Comparison of ENCODE assay signal across 8 mouse cellular contexts in the genomic region with DNA sequence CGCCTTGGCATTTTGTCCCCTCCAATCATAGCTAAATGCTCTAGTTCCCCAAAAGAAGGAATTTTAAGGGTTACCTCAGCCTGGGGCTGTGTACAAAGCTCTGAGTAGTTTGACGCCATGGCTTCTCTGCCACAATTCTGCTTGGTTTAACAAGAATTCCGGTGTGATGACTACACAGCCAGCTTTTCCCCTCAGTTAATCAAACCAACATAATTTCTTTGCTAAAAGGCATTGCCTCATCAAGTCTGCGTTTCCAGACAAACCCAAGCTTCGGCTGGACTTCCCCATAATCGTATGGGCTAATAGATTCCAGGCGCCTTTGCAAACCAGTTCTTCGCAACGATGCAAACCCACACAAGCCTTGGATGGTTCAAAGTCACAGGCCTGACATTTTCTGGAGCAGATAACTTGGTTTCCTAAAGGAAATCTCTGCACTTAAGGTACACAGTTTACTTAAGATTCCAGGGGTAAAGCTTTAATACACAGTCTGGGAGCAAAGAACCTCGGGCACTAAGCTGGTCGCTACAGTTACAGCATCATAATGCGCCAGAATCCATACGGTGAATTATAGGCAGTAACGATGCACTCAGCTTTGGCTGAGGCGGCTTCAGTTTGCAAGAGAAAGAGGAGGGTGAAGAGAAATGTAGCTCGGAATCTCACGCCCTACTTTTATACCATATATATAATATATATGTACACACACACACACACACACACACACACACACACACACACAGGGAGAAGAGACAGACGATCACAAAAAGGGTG. TPM values are rescaled to one million over a fixed set of nuclear protein-coding genes. Genes with fewer than 3 reads are reported as not detected.
A peak's percentile ranks its signal among the peaks of the same experiment; 100 is the strongest.
DNase-seq lines count a peak whose midpoint lies in the region; ATAC-seq and TF ChIP-seq lines count a peak whose summit lies in the region.

No protein-coding gene starts in this region.

- peak; percentile 64 for ATAC-seq in limb, embryonic 14.5 days (ENCODE audit: low FRiP score, low read depth)
- no peak for ATAC-seq in megakaryocyte-erythroid progenitor cell, adult 5-6 weeks (replicated peaks; ENCODE audit: low FRiP score, low TSS enrichment, poor library complexity, severe bottlenecking)

- no peak for TF ChIP-seq POLR2A in embryonic fibroblast, embryonic 13.5 days (IDR thresholded peaks at IDR 0.05; ENCODE audit: low read depth, low read length)
- 0 out of 2 replicates have a peak, but pooled peaks have one; percentile 24 for TF ChIP-seq POLR2A in limb, embryonic 14.5 days (IDR thresholded peaks at IDR 0.05; ENCODE audit: borderline replicate concordance, extremely low read depth, insufficient read depth, insufficient read length)
- TF ChIP-seq POLR2A in kidney, adult 2 months (IDR thresholded peaks at IDR 0.05; ENCODE audit: low read depth, low read length): no peak

- peak overlapping the region; percentile 73 for H3K4me3 ChIP-seq in heart, embryonic 10.5 days
- H3K4me3 ChIP-seq in C2C12 (ENCODE audit: insufficient read depth, poor library complexity, severe bottlenecking): peak overlapping the region; percentile 41
- peak overlapping the region; percentile 62 for H3K4me3 ChIP-seq in embryonic fibroblast, embryonic 13.5 days (ENCODE audit: insufficient read depth, low read length)
- H3K4me3 ChIP-seq in limb, embryonic 14.5 days (replicated peaks; ENCODE audit: low read length): peak overlapping the region; percentile 66
- no peak overlapping the region for H3K4me3 ChIP-seq in kidney, adult 2 months (ENCODE audit: insufficient read depth, low read depth, low read length)

- no peak for TF ChIP-seq CTCF in C2C12 (IDR thresholded peaks at IDR 0.05; ENCODE audit: control insufficient read depth, insufficient read depth, insufficient read length)
- no peak for TF ChIP-seq CTCF in embryonic fibroblast, embryonic 13.5 days (IDR thresholded peaks at IDR 0.05; ENCODE audit: borderline replicate concordance, insufficient read depth, low read length)
- no peak for TF ChIP-seq CTCF in kidney, adult 2 months (conservative IDR thresholded peaks at IDR 0.05; ENCODE audit: insufficient read depth, insufficient read length, low read depth, low read length)

- H3K4me2 ChIP-seq in limb, embryonic 14.5 days (replicated peaks; ENCODE audit: low read depth, low read length, severe bottlenecking): peak overlapping the region; percentile 91

- peaks cover 44% of the 10 kb centered on the region for H3K79me2 ChIP-seq in C2C12 (ENCODE audit: control insufficient read depth, insufficient read depth)

- WGBS in heart, embryonic 10.5 days: 68% methylated on average over 18 of the region's 18 CpGs
- whole genome bisulfite sequencing in limb, embryonic 14.5 days: 22% methylated on average over 18 of the region's 18 CpGs
- WGBS in kidney, adult 2 months: 81% methylated on average over 18 of the region's 18 CpGs

- intact Hi-C loops in heart, postnatal 10 days (cut with DNase I): no loop called here

- no peaks in the 10 kb centered on the region for H3K36me3 ChIP-seq in heart, embryonic 10.5 days
- H3K36me3 ChIP-seq in C2C12 (ENCODE audit: control insufficient read depth, insufficient read depth): no peaks in the 10 kb centered on the region
- H3K36me3 ChIP-seq in limb, embryonic 14.5 days (ENCODE audit: control insufficient read depth, insufficient read depth, low read length): no peaks in the 10 kb centered on the region
- no peaks in the 10 kb centered on the region for H3K36me3 ChIP-seq in kidney, adult 2 months (ENCODE audit: control insufficient read depth, insufficient read depth, low read length)

- peak overlapping the region; percentile 32 for H3ac ChIP-seq in C2C12 (ENCODE audit: control insufficient read depth, insufficient read length, low read depth)

- H3K27ac ChIP-seq in heart, embryonic 10.5 days: peak overlapping the region; percentile 93
- peak overlapping the region; percentile 93 for H3K27ac ChIP-seq in embryonic fibroblast, embryonic 13.5 days (ENCODE audit: insufficient read depth, low read length)
- peak overlapping the region; percentile 91 for H3K27ac ChIP-seq in limb, embryonic 14.5 days (replicated peaks; ENCODE audit: low read depth, low read length)
- no peak overlapping the region for H3K27ac ChIP-seq in kidney, adult 2 months (ENCODE audit: insufficient read depth, low read depth, low read length)

- DNase-seq in heart, embryonic 10.5 days (ENCODE audit: low spot score): no peak
- DNase-seq in heart, postnatal 10 days: no peak
- peak; percentile 75 for DNase-seq in limb, embryonic 14.5 days (ENCODE audit: low spot score)
- DNase-seq in kidney, adult 2 months: no peak
- no peak for DNase-seq in gastrocnemius, postnatal 25 days

- H3K9ac ChIP-seq in limb, embryonic 14.5 days (ENCODE audit: low read depth, low read length, severe bottlenecking): peak overlapping the region; percentile 81

- H3K79me3 ChIP-seq in C2C12 (ENCODE audit: low read depth): peaks cover 2% of the 10 kb centered on the region

- no peaks in the 10 kb centered on the region for H3K9me3 ChIP-seq in heart, embryonic 10.5 days
- no peaks in the 10 kb centered on the region for H3K9me3 ChIP-seq in limb, embryonic 14.5 days (ENCODE audit: control insufficient read depth, low read length)

- peaks cover 3% of the 10 kb centered on the region; the same call in 1 of the 2 replicates for H3K27me3 ChIP-seq in heart, embryonic 10.5 days (ENCODE audit: insufficient read depth, poor library complexity, severe bottlenecking)
- no peaks in the 10 kb centered on the region for H3K27me3 ChIP-seq in C2C12 (ENCODE audit: control insufficient read depth, insufficient read depth, insufficient read length)
- H3K27me3 ChIP-seq in limb, embryonic 14.5 days (ENCODE audit: control insufficient read depth, insufficient read depth, low read length): no peaks in the 10 kb centered on the region
- no peaks in the 10 kb centered on the region for H3K27me3 ChIP-seq in kidney, adult 2 months (replicated peaks; ENCODE audit: control insufficient read depth, insufficient read depth, low read length)

- peaks cover 38% of the 10 kb centered on the region for H3K4me1 ChIP-seq in heart, embryonic 10.5 days
- no peaks in the 10 kb centered on the region; the same call in 1 of the 2 replicates for H3K4me1 ChIP-seq in embryonic fibroblast, embryonic 13.5 days (ENCODE audit: control insufficient read depth, insufficient read depth, low read length)
- peaks cover 27% of the 10 kb centered on the region for H3K4me1 ChIP-seq in limb, embryonic 14.5 days (ENCODE audit: control insufficient read depth, insufficient read depth, low read length)
- no peaks in the 10 kb centered on the region for H3K4me1 ChIP-seq in kidney, adult 2 months (ENCODE audit: control insufficient read depth, insufficient read depth, low read length)

TF ChIP-seq in C2C12, 6 proteins besides CTCF, POLR2A, EP300 and RAD21:
- TF ChIP-seq CEBPB (IDR thresholded peaks at IDR 0.05; ENCODE audit: low read depth) (peak; percentile 59), MAX (IDR thresholded peaks at IDR 0.05) (no peak)
TF ChIP-seq in C2C12: peak in this region for 1.

RNA-seq across cellular contexts. Expression of a gene that starts 1.2 kb away (rescaled TPM):
- polyA plus RNA-seq in heart, embryonic 10.5 days (2016; fragmentation: Nextera tagmentation; extraction: Ambion mirVana): 25.3 and 27.0 TPM in 2 replicates
- total RNA-seq in heart, postnatal 10 days (2021): 1 to 10 TPM in 1 of 2 experiments, under 1 TPM in 1; 0.37 to 1.8 TPM
- polyA plus RNA-seq in C2C12 (2012; fragmentation: generic; extraction: Trizol): 32.8 TPM
- 2.7 and 3.5 TPM in 2 replicates for polyA plus RNA-seq in embryonic fibroblast, embryonic 13.5 days (2011; ENCODE audit: insufficient read length, low read depth, missing spikeins)
- 12.7 and 14.7 TPM in 2 replicates for polyA plus RNA-seq in limb, embryonic 14.5 days (2012; rRNA removed)
- polyA plus RNA-seq in limb, embryonic 14.5 days (2014; fragmentation: Nextera tagmentation; extraction: Ambion mirVana): 14.3 and 14.4 TPM in 2 replicates
- 2.6 TPM in 1 of 2 replicates, not detected in the other for total RNA-seq in megakaryocyte-erythroid progenitor cell, adult 5-6 weeks (2014; fragmentation: Nextera tagmentation)
- not detected in 2 replicates for total RNA-seq in megakaryocyte-erythroid progenitor cell, adult 5-6 weeks (2017)
- polyA plus RNA-seq in kidney, adult 2 months (2012; rRNA removed): 1.0 and 2.0 TPM in 2 replicates
- under 1 TPM; 0.64 to 0.94 TPM for total RNA-seq in gastrocnemius, postnatal 25 days (2021)
